Mouse (Mus musculus) embryonic facial prominence, embryonic 14.5 days (tissue): Measurements from ENCODE around the gene B4galt4. TPM values are rescaled to one million over a fixed set of nuclear protein-coding genes. Genes with fewer than 3 reads are reported as not detected.

Source experiments
- polyA plus RNA-seq: library from polyadenylated mRNA; unstranded; fragments of >200 nt; fragmentation: Nextera tagmentation; extraction: Ambion mirVana; gene quantifications from 2 replicates; pipeline ENCODE4 v1.2.1, GENCODE M21; 2014

The B4galt4 gene
- polyA plus RNA-seq, 1 experiment from 2014 or later: 30.2 TPM

Other genes starting within 250 kb of the B4galt4 start
- gene Timmdc1, start 219.6 kb upstream of the B4galt4 start, polyA plus RNA-seq: 18.5 and 19.2 TPM in 2 replicates
- gene Poglut1, start 192.0 kb upstream of the B4galt4 start, polyA plus RNA-seq: 51.4 and 57.3 TPM in 2 replicates
- gene Tmem39a, start 183.6 kb upstream of the B4galt4 start, polyA plus RNA-seq: 148 and 155 TPM in 2 replicates
- gene Arhgap31, start 29.0 kb upstream of the B4galt4 start, polyA plus RNA-seq: 17.3 and 17.6 TPM in 2 replicates
- 21.9 and 34.4 TPM in 2 replicates for gene Upk1b, start 58.1 kb downstream of the B4galt4 start, polyA plus RNA-seq
- gene 4930435E12Rik, start 86.5 kb downstream of the B4galt4 start, polyA plus RNA-seq: not detected in 2 replicates
- 0.83 and 0.89 TPM in 2 replicates for gene Igsf11, start 150.4 kb downstream of the B4galt4 start, polyA plus RNA-seq